Mouse (Mus musculus) lung, embryonic 14.5 days (tissue): ENCODE results near the gene Fam126a. TPM values are rescaled to one million over a fixed set of nuclear protein-coding genes. Genes with fewer than 3 reads are reported as not detected.

ENCODE experiments used
- ATAC-seq: fragments of 200-750 bp; cut with Nextera tagmentation; 2 replicates; pipeline ENCODE4 v1.8.0; 2017; ENCODE audit warnings: mild to moderate bottlenecking, moderate TSS enrichment, moderate library complexity; ENCODE audit not compliant: insufficient read depth
- DNase-seq: peaks from one replicate; pipeline ENCODE4 v3.0.0-alpha.2; 2015
- H3K27ac ChIP-seq: fragments of 300-500 bp; sonication (generic); 2 replicates; pipeline ENCODE4 v1.5.1; 2014; ENCODE audit warnings: low read depth, mild to moderate bottlenecking, moderate library complexity
- H3K27me3 ChIP-seq: fragments of 300-500 bp; sonication (generic); 2 replicates; pipeline ENCODE4 v1.6.1; 2014; ENCODE audit warnings: low read length, control low read depth; ENCODE audit not compliant: insufficient read depth
- H3K36me3 ChIP-seq: fragments of 300-500 bp; sonication (generic); 2 replicates; pipeline ENCODE4 v1.6.1; 2014; ENCODE audit warnings: control low read depth; ENCODE audit not compliant: insufficient read depth
- H3K4me1 ChIP-seq: fragments of 300-500 bp; sonication (generic); 2 replicates; pipeline ENCODE4 v1.6.1; 2014; ENCODE audit warnings: antibody characterized with exemption, control low read depth; ENCODE audit not compliant: insufficient read depth
- H3K4me2 ChIP-seq: fragments of 300-500 bp; sonication (generic); 2 replicates; pipeline ENCODE4 v1.6.1; 2014; ENCODE audit warnings: mild to moderate bottlenecking
- H3K4me3 ChIP-seq: fragments of 300-500 bp; sonication (generic); 2 replicates; pipeline ENCODE4 v1.5.1; 2014; ENCODE audit warnings: low read depth, low read length
- H3K9ac ChIP-seq: fragments of 300-500 bp; sonication (generic); 2 replicates; pipeline ENCODE4 v1.6.1; 2014
- H3K9me3 ChIP-seq: fragments of 300-500 bp; sonication (generic); 2 replicates; pipeline ENCODE4 v1.6.1; 2016; ENCODE audit warnings: low read depth, low read length, control low read depth
- CTCF ChIP-seq: IDR thresholded peaks from 2 replicates; pipeline ENCODE4 v1.5.1; 2016; ENCODE audit warnings: antibody characterized with exemption, low read depth
- WGBS: fragments of 180-500 bp; shearing (Covaris S2); extraction: QIAGEN DNeasy Blood & Tissue Kit; methylation state at CpG from one replicate; pipeline ENCODE4 v1.1.7; 2014; 5-methylcytosine and 5-hydroxymethylcytosine counted together
- polyA plus RNA-seq: library from polyadenylated mRNA; unstranded; fragments of >200 nt; fragmentation: Nextera tagmentation; extraction: Ambion mirVana; gene quantifications from 2 replicates; pipeline ENCODE4 v1.2.1, GENCODE M21; 2014

The Fam126a gene
- polyA plus RNA-seq, 1 experiment from 2014 or later = 24.0 TPM

DNA sequence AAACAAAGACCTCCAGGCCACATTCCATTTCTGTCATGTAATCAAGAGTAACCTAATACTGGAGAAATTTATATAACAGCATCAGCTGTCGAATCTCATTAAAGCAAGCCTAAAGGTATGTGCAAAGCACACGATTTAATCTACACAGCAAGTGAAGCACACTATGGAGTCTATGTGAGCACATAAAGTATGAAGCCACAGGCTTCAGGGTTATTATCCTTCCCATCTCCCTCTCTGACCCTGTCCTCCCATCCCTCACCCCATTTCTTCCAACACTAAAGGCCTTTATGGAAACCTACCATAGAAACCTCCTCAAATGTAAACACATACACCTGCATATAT is 37.0 kb downstream of the Fam126a start:
- no peak for DNase-seq
- H3K4me2 ChIP-seq = no peak overlapping the region
- TF ChIP-seq CTCF = no peak
- 17% methylated on average over 2 of the region's 2 CpGs for WGBS
- H3K27ac ChIP-seq = peak overlapping the region; percentile 61; the same call in 1 of the 2 replicates
- no peak overlapping the region for H3K9ac ChIP-seq
- no peaks in the 10 kb centered on the region for H3K9me3 ChIP-seq
- H3K4me1 ChIP-seq = no peaks in the 10 kb centered on the region
- H3K4me3 ChIP-seq = no peak overlapping the region
- no peaks in the 10 kb centered on the region for H3K27me3 ChIP-seq
- H3K36me3 ChIP-seq = no peaks in the 10 kb centered on the region
- no peak; the same call in 1 of the 2 replicates for ATAC-seq

DNA sequence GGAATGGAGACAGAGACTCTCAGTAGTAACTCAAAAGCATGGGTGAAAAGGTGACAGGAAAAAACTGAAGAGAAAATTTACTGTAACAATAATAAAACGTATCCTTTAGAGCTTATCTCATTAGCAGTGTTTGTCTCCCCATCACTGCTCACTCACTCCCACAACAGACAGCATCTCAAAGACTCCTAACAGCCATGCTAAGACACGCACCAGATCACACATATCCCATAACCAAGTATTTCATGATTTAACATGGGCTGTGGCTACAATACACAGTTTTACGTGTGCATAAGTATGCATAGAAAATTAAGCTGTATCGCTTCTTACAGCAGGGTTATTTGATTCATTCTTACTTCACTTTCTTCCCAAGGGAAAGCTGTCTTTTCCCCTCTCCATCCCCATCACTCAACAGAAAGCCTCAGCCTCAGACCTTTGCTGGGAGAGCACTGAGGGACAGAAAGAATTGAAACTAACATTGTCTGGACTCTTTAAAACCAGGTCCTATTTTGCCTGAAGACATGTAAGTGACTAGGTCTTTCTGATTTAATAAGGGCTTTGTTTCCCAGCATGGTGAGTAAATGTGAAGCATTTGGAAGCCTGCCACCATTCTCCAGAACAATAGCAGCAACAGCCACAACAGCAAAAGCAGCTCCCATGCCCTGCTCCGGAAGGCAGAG is 37.5 kb downstream of the Fam126a start:
- H3K36me3 ChIP-seq = no peaks in the 10 kb centered on the region
- no peaks in the 10 kb centered on the region for H3K4me1 ChIP-seq
- no peak for TF ChIP-seq CTCF
- ATAC-seq (no peak), DNase-seq (peak; percentile 72)
- no peaks in the 10 kb centered on the region for H3K9me3 ChIP-seq
- no peaks in the 10 kb centered on the region for H3K27me3 ChIP-seq
- H3K4me2 ChIP-seq = no peak overlapping the region
- no peak overlapping the region for H3K4me3 ChIP-seq
- 51% methylated on average over 5 of the region's 5 CpGs for WGBS
- H3K9ac ChIP-seq = no peak overlapping the region
- H3K27ac ChIP-seq = peak overlapping the region; percentile 61

DNA sequence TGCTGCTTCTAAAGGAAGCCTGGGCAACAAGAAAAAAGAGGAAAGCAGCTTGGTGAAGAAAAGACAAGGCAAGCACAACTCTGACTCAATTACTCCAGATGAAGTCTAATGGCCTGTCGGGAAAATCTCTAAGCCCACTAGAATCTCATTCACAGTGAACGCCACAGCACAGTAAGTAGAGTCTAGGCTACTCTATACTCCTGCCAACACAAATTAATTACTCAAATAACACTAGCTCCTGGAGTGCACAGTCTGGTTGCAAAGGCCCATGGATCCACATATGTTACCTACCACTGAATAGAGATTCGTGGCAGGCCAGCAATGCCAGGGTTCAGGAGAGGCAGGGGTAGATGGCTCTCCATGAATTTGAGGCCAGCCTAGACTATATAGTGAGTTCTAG is 40.5 kb downstream of the Fam126a start:
- DNase-seq (no peak), ATAC-seq (no peak)
- Histone ChIP-seq H3K4me1 (no peaks in the 10 kb centered on the region), H3K27me3 (no peaks in the 10 kb centered on the region), H3K36me3 (0 out of 2 replicates have a peak, but pooled peaks cover 4% of the 10 kb centered on the region), H3K9ac (no peak overlapping the region), H3K4me3 (no peak overlapping the region), H3K27ac (no peak overlapping the region), H3K9me3 (no peaks in the 10 kb centered on the region), H3K4me2 (no peak overlapping the region)
- 90% methylated on average over 3 of the region's 3 CpGs for WGBS
- no peak for TF ChIP-seq CTCF

DNA sequence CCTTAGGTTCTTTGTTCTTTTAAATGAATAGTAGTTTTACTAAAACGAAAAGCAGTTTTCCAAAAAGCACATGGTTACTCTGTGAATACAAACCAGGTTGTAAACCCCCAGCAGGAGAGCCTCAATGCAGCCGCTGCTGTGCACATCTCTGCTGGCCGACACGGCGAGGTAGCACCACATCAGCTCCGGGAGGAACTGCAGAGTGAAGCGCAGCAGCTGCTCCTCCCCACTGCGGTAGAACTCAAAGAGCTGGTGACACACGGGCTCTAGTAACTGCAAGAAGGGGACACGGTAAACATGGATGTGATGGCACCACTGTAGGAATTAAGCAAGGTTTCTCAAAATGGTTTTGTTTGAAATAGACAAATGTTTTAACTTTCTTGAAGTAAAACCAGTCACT is 42.7 kb downstream of the Fam126a start:
- Histone ChIP-seq H3K4me1 (no peaks in the 10 kb centered on the region), H3K36me3 (peaks cover 5% of the 10 kb centered on the region; the same call in 1 of the 2 replicates), H3K9me3 (no peaks in the 10 kb centered on the region), H3K4me3 (no peak overlapping the region), H3K4me2 (no peak overlapping the region), H3K27ac (no peak overlapping the region), H3K9ac (no peak overlapping the region), H3K27me3 (no peaks in the 10 kb centered on the region)
- ATAC-seq (no peak), DNase-seq (no peak)
- WGBS = 55% methylated on average over 10 of the region's 10 CpGs
- no peak for TF ChIP-seq CTCF

DNA sequence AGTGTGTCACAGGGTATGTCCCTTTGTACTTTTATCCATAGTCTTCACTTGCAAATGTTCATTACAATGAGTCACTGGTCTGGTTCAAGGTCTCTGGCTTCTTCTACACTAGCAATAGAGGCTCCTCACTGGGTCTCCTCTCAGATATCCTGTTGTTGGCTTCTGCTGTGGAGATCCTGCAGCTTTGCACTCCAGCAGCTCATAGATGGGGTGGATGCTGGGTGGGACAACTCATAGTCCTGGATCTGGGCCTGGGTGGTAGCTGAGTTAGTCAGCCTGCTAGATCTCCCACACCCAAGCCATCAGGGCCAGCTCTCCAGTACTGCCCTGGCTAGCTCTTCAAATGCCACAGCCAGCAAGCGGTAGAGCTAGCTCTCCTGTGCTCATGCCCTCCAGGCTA is 48.4 kb downstream of the Fam126a start:
- peaks cover 24% of the 10 kb centered on the region for H3K36me3 ChIP-seq
- no peaks in the 10 kb centered on the region for H3K9me3 ChIP-seq
- DNase-seq (no peak), ATAC-seq (no peak)
- no peaks in the 10 kb centered on the region for H3K4me1 ChIP-seq
- H3K4me2 ChIP-seq = no peak overlapping the region
- no peaks in the 10 kb centered on the region for H3K27me3 ChIP-seq
- no peak overlapping the region for H3K4me3 ChIP-seq
- WGBS = 67% methylated on average over 1 of the region's 1 CpGs
- TF ChIP-seq CTCF = no peak
- no peak overlapping the region for H3K9ac ChIP-seq
- no peak overlapping the region for H3K27ac ChIP-seq

DNA sequence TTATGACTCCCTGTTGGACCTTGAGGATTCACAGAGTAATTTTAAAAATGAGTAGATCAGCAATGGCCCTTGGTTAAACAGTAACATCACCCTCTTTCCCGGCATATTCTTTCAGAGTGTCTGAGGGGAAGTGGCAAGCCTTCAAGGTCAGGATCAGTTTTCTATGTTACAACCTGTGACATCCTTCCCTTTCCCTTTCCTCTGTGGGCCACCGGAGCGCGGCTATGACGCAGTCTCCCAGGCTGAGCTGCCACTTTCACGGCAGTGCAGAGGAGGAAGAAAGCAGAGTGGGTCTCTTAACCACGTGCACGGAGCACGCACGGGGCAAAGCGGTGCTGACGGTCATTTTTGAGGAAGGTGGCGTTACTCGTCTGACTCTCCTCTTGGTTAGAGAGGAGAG is 52.0 kb downstream of the Fam126a start:
- TF ChIP-seq CTCF = no peak
- no peak overlapping the region for H3K4me2 ChIP-seq
- no peaks in the 10 kb centered on the region for H3K27me3 ChIP-seq
- no peaks in the 10 kb centered on the region for H3K4me1 ChIP-seq
- no peaks in the 10 kb centered on the region for H3K9me3 ChIP-seq
- no peak for DNase-seq
- H3K27ac ChIP-seq = no peak overlapping the region
- H3K36me3 ChIP-seq = peaks cover 20% of the 10 kb centered on the region
- H3K4me3 ChIP-seq = no peak overlapping the region
- H3K9ac ChIP-seq = no peak overlapping the region
- 82% methylated on average over 14 of the region's 14 CpGs for WGBS
- ATAC-seq = no peak

DNA sequence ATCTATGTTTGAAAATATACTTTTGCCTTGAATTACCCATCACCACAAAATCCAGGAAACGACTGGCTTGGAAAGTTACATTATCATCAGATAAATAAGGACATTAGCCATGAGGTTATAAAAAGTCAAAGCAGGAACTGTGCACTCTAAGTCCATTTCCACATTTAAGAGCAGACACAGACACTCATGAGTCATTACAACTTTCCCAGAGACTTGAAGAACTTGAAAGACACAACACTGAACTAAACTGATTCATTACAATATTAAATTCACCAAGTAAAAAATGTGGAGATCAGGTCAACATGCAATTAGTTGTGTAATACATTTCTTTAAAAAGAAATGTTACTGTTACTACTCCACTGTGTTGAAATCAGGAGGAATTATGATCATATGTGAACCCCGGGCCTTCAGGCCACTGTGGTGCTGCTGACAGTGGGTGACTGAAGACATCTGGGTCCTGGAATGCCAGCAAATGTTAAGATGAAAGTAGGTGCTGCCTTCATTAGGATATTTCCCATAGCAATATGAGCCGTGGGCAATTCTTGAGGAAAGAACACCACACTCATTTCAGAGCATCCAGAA is 55.4 kb downstream of the Fam126a start:
- DNase-seq (no peak), ATAC-seq (no peak)
- H3K36me3 ChIP-seq = peaks cover 8% of the 10 kb centered on the region
- no peaks in the 10 kb centered on the region for H3K27me3 ChIP-seq
- H3K4me2 ChIP-seq = no peak overlapping the region
- no peak overlapping the region for H3K4me3 ChIP-seq
- whole genome bisulfite sequencing = 38% methylated on average over 3 of the region's 3 CpGs
- H3K9me3 ChIP-seq = no peaks in the 10 kb centered on the region
- H3K4me1 ChIP-seq = no peaks in the 10 kb centered on the region
- H3K27ac ChIP-seq = no peak overlapping the region
- TF ChIP-seq CTCF = no peak
- no peak overlapping the region for H3K9ac ChIP-seq
